Mouse (Mus musculus): Measurements from ENCODE around the gene Kirrel3. TPM values are rescaled to one million over a fixed set of nuclear protein-coding genes. Genes with fewer than 3 reads are reported as not detected.

The Kirrel3 gene
- polyA plus RNA-seq, 1 experiment from 2014 or later, result 4.0 TPM

GRCm38 (mm10) chr9:34525695-34526094 lies 40.0 kb downstream of the Kirrel3 start:
- 92% methylated on average over 2 of the region's 2 CpGs for WGBS
- no peaks in the 10 kb centered on the region for H3K36me3 ChIP-seq
- no peak overlapping the region for H3K27ac ChIP-seq (replicated peaks)
- H3K4me1 ChIP-seq, result no peaks in the 10 kb centered on the region
- no peaks in the 10 kb centered on the region for H3K27me3 ChIP-seq (ENCODE audit: low read depth, poor library complexity, severe bottlenecking)
- H3K9me3 ChIP-seq (replicated peaks), result no peaks in the 10 kb centered on the region
- no peak for DNase-seq (ENCODE audit: low spot score)
- H3K4me3 ChIP-seq, result no peak overlapping the region

GRCm38 (mm10) chr9:34538591-34539335 lies 53.1 kb downstream of the Kirrel3 start:
- H3K4me1 ChIP-seq, result peaks cover 3% of the 10 kb centered on the region; the same call in 1 of the 2 replicates
- H3K27me3 ChIP-seq (ENCODE audit: low read depth, poor library complexity, severe bottlenecking), result no peaks in the 10 kb centered on the region
- H3K36me3 ChIP-seq, result no peaks in the 10 kb centered on the region
- H3K4me3 ChIP-seq, result no peak overlapping the region
- 79% methylated on average over 7 of the region's 7 CpGs for WGBS
- H3K27ac ChIP-seq (replicated peaks), result no peak overlapping the region
- DNase-seq (ENCODE audit: low spot score), result no peak
- H3K9me3 ChIP-seq (replicated peaks), result no peaks in the 10 kb centered on the region

- no peaks in the 10 kb centered on the region for H3K9me3 ChIP-seq (replicated peaks)
- no peak for DNase-seq (ENCODE audit: low spot score)
Observed at GRCm38 (mm10) chr9:34541908-34542307, 56.2 kb downstream of the Kirrel3 start.

GRCm38 (mm10) chr9:34555699-34556098 lies 70.0 kb downstream of the Kirrel3 start:
- H3K9me3 ChIP-seq (replicated peaks), result no peaks in the 10 kb centered on the region
- no peak overlapping the region for H3K4me3 ChIP-seq
- H3K36me3 ChIP-seq, result no peaks in the 10 kb centered on the region
- no peak for DNase-seq (ENCODE audit: low spot score)
- H3K27me3 ChIP-seq (ENCODE audit: low read depth, poor library complexity, severe bottlenecking), result peaks cover 36% of the 10 kb centered on the region
- peaks cover 43% of the 10 kb centered on the region for H3K4me1 ChIP-seq
- 0 out of 2 replicates have a peak overlapping the region, but pooled peaks have one; percentile 38 for H3K27ac ChIP-seq (replicated peaks)
- WGBS, result 56% methylated on average over 2 of the region's 2 CpGs

More at GRCm38 (mm10) chr9:34541908-34542307, 56.2 kb downstream of the Kirrel3 start:
- Histone ChIP-seq H3K4me3 (no peak overlapping the region), H3K4me1 (no peaks in the 10 kb centered on the region), H3K36me3 (no peaks in the 10 kb centered on the region), H3K27ac (replicated peaks) (no peak overlapping the region), H3K27me3 (ENCODE audit: low read depth, poor library complexity, severe bottlenecking) (no peaks in the 10 kb centered on the region)
- WGBS, result 78% methylated on average over 2 of the region's 2 CpGs

- Histone ChIP-seq H3K27me3 (ENCODE audit: low read depth, poor library complexity, severe bottlenecking) (peaks cover 36% of the 10 kb centered on the region), H3K9me3 (replicated peaks) (no peaks in the 10 kb centered on the region), H3K27ac (replicated peaks) (peak overlapping the region; percentile 73), H3K36me3 (no peaks in the 10 kb centered on the region), H3K4me3 (0 out of 2 replicates have a peak overlapping the region, but pooled peaks have one; percentile 8), H3K4me1 (peaks cover 46% of the 10 kb centered on the region)
- 38% methylated on average over 5 of the region's 5 CpGs for WGBS
- DNase-seq (ENCODE audit: low spot score), result peak; percentile 53
Observed at GRCm38 (mm10) chr9:34557846-34558245, 72.2 kb downstream of the Kirrel3 start.

GRCm38 (mm10) chr9:34558291-34558899 lies 72.7 kb downstream of the Kirrel3 start:
- H3K4me3 ChIP-seq, result peak overlapping the region; percentile 8; the same call in 1 of the 2 replicates
- DNase-seq (ENCODE audit: low spot score), result peak; percentile 31

GRCm38 (mm10) chr9:34559102-34559501 lies 73.4 kb downstream of the Kirrel3 start:
- Histone ChIP-seq H3K4me3 (no peak overlapping the region), H3K9me3 (replicated peaks) (no peaks in the 10 kb centered on the region), H3K27ac (replicated peaks) (peak overlapping the region; percentile 70), H3K27me3 (ENCODE audit: low read depth, poor library complexity, severe bottlenecking) (peaks cover 36% of the 10 kb centered on the region), H3K4me1 (peaks cover 46% of the 10 kb centered on the region), H3K36me3 (no peaks in the 10 kb centered on the region)
- 87% methylated on average over 9 of the region's 9 CpGs for WGBS
- DNase-seq (ENCODE audit: low spot score), result no peak

More at GRCm38 (mm10) chr9:34558291-34558899, 72.7 kb downstream of the Kirrel3 start:
- WGBS, result 42% methylated on average over 8 of the region's 8 CpGs
- H3K36me3 ChIP-seq, result no peaks in the 10 kb centered on the region
- peaks cover 36% of the 10 kb centered on the region for H3K27me3 ChIP-seq (ENCODE audit: low read depth, poor library complexity, severe bottlenecking)
- peak overlapping the region; percentile 70 for H3K27ac ChIP-seq (replicated peaks)
- no peaks in the 10 kb centered on the region for H3K9me3 ChIP-seq (replicated peaks)
- peaks cover 46% of the 10 kb centered on the region for H3K4me1 ChIP-seq

GRCm38 (mm10) chr9:34561281-34561680 lies 75.6 kb downstream of the Kirrel3 start:
- WGBS, result 82% methylated on average over 1 of the region's 1 CpGs
- no peak overlapping the region for H3K27ac ChIP-seq (replicated peaks)
- no peaks in the 10 kb centered on the region for H3K9me3 ChIP-seq (replicated peaks)
- H3K27me3 ChIP-seq (ENCODE audit: low read depth, poor library complexity, severe bottlenecking), result peaks cover 24% of the 10 kb centered on the region
- peaks cover 38% of the 10 kb centered on the region for H3K4me1 ChIP-seq
- H3K36me3 ChIP-seq, result no peaks in the 10 kb centered on the region
- no peak overlapping the region for H3K4me3 ChIP-seq
- DNase-seq (ENCODE audit: low spot score), result no peak

- Histone ChIP-seq H3K36me3 (no peaks in the 10 kb centered on the region), H3K27ac (replicated peaks) (no peak overlapping the region), H3K4me3 (no peak overlapping the region), H3K27me3 (ENCODE audit: low read depth, poor library complexity, severe bottlenecking) (peaks cover 11% of the 10 kb centered on the region; the same call in 1 of the 2 replicates), H3K9me3 (replicated peaks) (no peaks in the 10 kb centered on the region), H3K4me1 (peaks cover 32% of the 10 kb centered on the region)
- 88% methylated on average over 9 of the region's 9 CpGs for WGBS
- DNase-seq (ENCODE audit: low spot score), result no peak
Observed at GRCm38 (mm10) chr9:34562437-34563000, 76.8 kb downstream of the Kirrel3 start.

GRCm38 (mm10) chr9:34573906-34574305 lies 88.2 kb downstream of the Kirrel3 start:
- WGBS, result 92% methylated on average over 4 of the region's 4 CpGs
- H3K36me3 ChIP-seq, result no peaks in the 10 kb centered on the region
- no peaks in the 10 kb centered on the region for H3K27me3 ChIP-seq (ENCODE audit: low read depth, poor library complexity, severe bottlenecking)
- H3K4me1 ChIP-seq, result no peaks in the 10 kb centered on the region
- H3K27ac ChIP-seq (replicated peaks), result no peak overlapping the region
- no peaks in the 10 kb centered on the region for H3K9me3 ChIP-seq (replicated peaks)
- no peak overlapping the region for H3K4me3 ChIP-seq
- DNase-seq (ENCODE audit: low spot score), result no peak

- no peaks in the 10 kb centered on the region for H3K9me3 ChIP-seq (replicated peaks)
- H3K4me3 ChIP-seq, result no peak overlapping the region
- H3K27me3 ChIP-seq (ENCODE audit: low read depth, poor library complexity, severe bottlenecking), result no peaks in the 10 kb centered on the region
- WGBS, result 98% methylated on average over 6 of the region's 6 CpGs
- no peaks in the 10 kb centered on the region for H3K36me3 ChIP-seq
- no peaks in the 10 kb centered on the region for H3K4me1 ChIP-seq
- no peak for DNase-seq (ENCODE audit: low spot score)
- no peak overlapping the region for H3K27ac ChIP-seq (replicated peaks)
Observed at GRCm38 (mm10) chr9:34574611-34575010, 88.9 kb downstream of the Kirrel3 start.

GRCm38 (mm10) chr9:34579174-34579573 lies 93.5 kb downstream of the Kirrel3 start:
- H3K36me3 ChIP-seq, result no peaks in the 10 kb centered on the region
- WGBS, result 86% methylated on average over 6 of the region's 6 CpGs
- no peaks in the 10 kb centered on the region for H3K4me1 ChIP-seq
- DNase-seq (ENCODE audit: low spot score), result no peak
- H3K4me3 ChIP-seq, result no peak overlapping the region
- H3K9me3 ChIP-seq (replicated peaks), result no peaks in the 10 kb centered on the region
- peaks cover 5% of the 10 kb centered on the region for H3K27me3 ChIP-seq (ENCODE audit: low read depth, poor library complexity, severe bottlenecking)
- H3K27ac ChIP-seq (replicated peaks), result no peak overlapping the region

- Histone ChIP-seq H3K4me1 (no peaks in the 10 kb centered on the region), H3K27me3 (ENCODE audit: low read depth, poor library complexity, severe bottlenecking) (peaks cover 9% of the 10 kb centered on the region), H3K9me3 (replicated peaks) (no peaks in the 10 kb centered on the region), H3K4me3 (no peak overlapping the region), H3K27ac (replicated peaks) (no peak overlapping the region), H3K36me3 (no peaks in the 10 kb centered on the region)
- DNase-seq (ENCODE audit: low spot score), result no peak
- WGBS, result 84% methylated on average over 1 of the region's 1 CpGs
Observed at GRCm38 (mm10) chr9:34580059-34580458, 94.4 kb downstream of the Kirrel3 start.
